Mouse (Mus musculus): ENCODE results near the gene Krtap5-3. TPM values are rescaled to one million over a fixed set of nuclear protein-coding genes. Genes with fewer than 3 reads are reported as not detected.
"Not testable (repeated sequence)": the region's sequence is repeated elsewhere in the genome, so short reads cannot be mapped to it uniquely, and the experiment has no call there.

The Krtap5-3 gene
- not detected in 2 replicates for polyA plus RNA-seq (2014; fragmentation: Nextera tagmentation; extraction: Ambion mirVana)

- Histone ChIP-seq H3K27ac (ENCODE audit: low read depth, low read length) (no peak within 1 kb of the TSS), H3K9ac (replicated peaks; ENCODE audit: low read depth, low read length) (no peak within 1 kb of the TSS), H3K36me3 (ENCODE audit: control insufficient read depth, insufficient read depth, low read length) (no peaks in the 10 kb centered on the region), H3K4me3 (ENCODE audit: low read depth, low read length) (no peak within 1 kb of the TSS), H3K9me3 (ENCODE audit: control insufficient read depth, low read length) (no peaks in the 10 kb centered on the region), H3K4me1 (ENCODE audit: control insufficient read depth, insufficient read depth, low read length) (no peaks in the 10 kb centered on the region), H3K27me3 (ENCODE audit: control insufficient read depth, insufficient read depth, low read length) (no peaks in the 10 kb centered on the region), H3K4me2 (ENCODE audit: low read depth, low read length) (no peak within 1 kb of the TSS)
- 86% methylated on average over 1 of the region's 1 CpGs for WGBS
- ATAC-seq (ENCODE audit: low read depth) = no peak
Observed at GRCm38 (mm10) chr7:142201064-142201463, at the start of gene Krtap5-3. Gene Krtap5-3, plus strand, starts transcription at chr7:142201364.

DNA sequence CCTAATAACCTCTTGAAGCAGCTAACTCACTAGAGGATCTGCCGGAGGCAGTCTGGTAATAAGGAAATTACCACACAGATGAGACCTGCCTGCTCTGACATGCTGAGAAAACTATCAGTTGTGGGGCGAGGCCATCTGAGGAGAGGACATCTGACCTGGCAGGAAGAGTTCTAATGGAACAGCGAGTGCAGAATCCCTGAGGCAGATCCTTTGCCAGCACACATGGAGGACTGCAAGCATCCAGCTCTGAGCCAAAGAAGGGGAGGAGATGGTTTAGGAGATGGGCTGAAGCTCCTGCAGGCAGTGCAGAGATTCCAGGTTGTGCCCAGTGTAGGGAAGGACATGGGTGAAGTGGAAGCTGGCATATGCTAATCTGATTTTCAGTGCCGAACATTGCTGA lies 49.0 kb upstream of the Krtap5-3 start:
- WGBS = 83% methylated on average over 4 of the region's 4 CpGs
- H3K4me1 ChIP-seq (ENCODE audit: control insufficient read depth, insufficient read depth, low read length) = no peaks in the 10 kb centered on the region
- H3K4me3 ChIP-seq (ENCODE audit: low read depth, low read length) = no peak overlapping the region
- H3K36me3 ChIP-seq (ENCODE audit: control insufficient read depth, insufficient read depth, low read length) = no peaks in the 10 kb centered on the region
- no peak overlapping the region for H3K4me2 ChIP-seq (ENCODE audit: low read depth, low read length)
- ATAC-seq (ENCODE audit: low read depth) = no peak
- no peaks in the 10 kb centered on the region for H3K27me3 ChIP-seq (ENCODE audit: control insufficient read depth, insufficient read depth, low read length)
- H3K9me3 ChIP-seq (ENCODE audit: control insufficient read depth, low read length) = no peaks in the 10 kb centered on the region
- H3K27ac ChIP-seq (ENCODE audit: low read depth, low read length) = no peak overlapping the region
- H3K9ac ChIP-seq (replicated peaks; ENCODE audit: low read depth, low read length) = no peak overlapping the region

DNA sequence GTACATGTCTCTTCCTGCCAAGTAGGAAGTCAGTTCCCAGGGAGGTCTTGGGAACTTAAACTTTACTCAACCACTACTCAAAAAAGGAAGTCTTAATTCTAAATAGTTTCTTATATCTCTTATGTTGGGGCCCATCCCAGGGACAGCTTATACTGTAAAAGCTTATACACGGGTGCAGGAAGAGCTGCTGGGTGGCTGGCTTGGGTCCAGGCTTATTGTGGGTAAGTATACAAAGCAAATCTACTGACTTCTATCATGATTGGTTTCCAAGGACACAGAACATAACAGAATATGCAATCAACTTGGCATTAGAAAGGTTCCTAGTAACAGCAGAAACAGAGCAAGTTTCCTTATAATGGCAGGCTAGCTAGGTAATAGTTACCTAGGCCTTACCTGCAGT lies 45.9 kb upstream of the Krtap5-3 start:
- 72% methylated on average over 1 of the region's 1 CpGs for WGBS
- Histone ChIP-seq H3K36me3 (ENCODE audit: control insufficient read depth, insufficient read depth, low read length) (no peaks in the 10 kb centered on the region), H3K27me3 (ENCODE audit: control insufficient read depth, insufficient read depth, low read length) (no peaks in the 10 kb centered on the region), H3K9ac (replicated peaks; ENCODE audit: low read depth, low read length) (no peak overlapping the region), H3K4me3 (ENCODE audit: low read depth, low read length) (no peak overlapping the region), H3K4me2 (ENCODE audit: low read depth, low read length) (no peak overlapping the region), H3K27ac (ENCODE audit: low read depth, low read length) (no peak overlapping the region), H3K9me3 (ENCODE audit: control insufficient read depth, low read length) (no peaks in the 10 kb centered on the region), H3K4me1 (ENCODE audit: control insufficient read depth, insufficient read depth, low read length) (no peaks in the 10 kb centered on the region)
- no peak for ATAC-seq (ENCODE audit: low read depth)

DNA sequence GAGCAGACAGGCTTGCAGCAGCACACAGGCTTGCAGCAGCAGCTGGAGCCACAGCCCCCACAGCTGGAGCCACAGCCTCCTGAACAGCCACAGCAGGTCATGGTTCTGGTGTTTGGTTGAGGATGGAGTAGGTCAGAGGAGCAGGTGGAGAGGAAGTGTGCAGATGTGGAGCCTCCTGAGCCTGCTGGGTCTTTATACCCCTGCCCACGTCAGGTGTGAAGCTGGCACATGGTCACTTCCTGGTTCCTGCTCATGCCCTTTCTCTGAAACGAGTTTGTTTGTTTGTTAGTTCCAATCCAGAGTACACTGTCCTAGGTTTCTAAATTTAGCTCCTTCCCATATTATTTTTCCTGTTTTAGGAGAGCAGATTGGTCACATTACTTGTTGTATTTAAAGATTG lies 44.2 kb upstream of the Krtap5-3 start, which contains the start of gene Gm29735:
TSS of gene Gm29735 (minus strand) at position 101 of the 400 bp plus-strand sequence.
- not testable (repeated sequence) for ATAC-seq (ENCODE audit: low read depth); H3K36me3 ChIP-seq (ENCODE audit: control insufficient read depth, insufficient read depth, low read length)
- WGBS = 59% methylated on average over 2 of the region's 2 CpGs

DNA sequence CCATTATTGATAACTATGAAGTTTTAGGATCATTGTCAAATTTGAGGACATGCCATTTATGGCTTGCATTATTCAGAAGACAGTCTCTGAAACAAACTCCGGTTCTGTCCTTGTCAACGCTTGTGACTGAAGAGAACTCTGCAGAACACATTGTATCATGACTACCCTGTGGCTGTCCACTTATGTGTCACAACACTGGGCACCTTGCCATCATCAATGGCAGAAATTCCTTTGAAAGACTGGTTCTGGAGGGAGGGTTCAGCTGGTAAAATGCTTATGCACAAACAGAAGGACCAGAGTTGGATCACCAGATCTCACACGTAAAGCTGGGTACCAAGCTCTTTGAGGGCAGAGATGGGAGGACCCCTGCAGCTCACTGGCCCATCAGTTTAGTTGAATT lies 41.8 kb upstream of the Krtap5-3 start:
- H3K27ac ChIP-seq (ENCODE audit: low read depth, low read length) = no peak overlapping the region
- H3K4me1 ChIP-seq (ENCODE audit: control insufficient read depth, insufficient read depth, low read length) = no peaks in the 10 kb centered on the region
- H3K9ac ChIP-seq (replicated peaks; ENCODE audit: low read depth, low read length) = no peak overlapping the region
- H3K9me3 ChIP-seq (ENCODE audit: control insufficient read depth, low read length) = no peaks in the 10 kb centered on the region
- no peaks in the 10 kb centered on the region for H3K36me3 ChIP-seq (ENCODE audit: control insufficient read depth, insufficient read depth, low read length)
- 92% methylated on average over 3 of the region's 3 CpGs for WGBS
- H3K4me3 ChIP-seq (ENCODE audit: low read depth, low read length) = no peak overlapping the region
- no peaks in the 10 kb centered on the region for H3K27me3 ChIP-seq (ENCODE audit: control insufficient read depth, insufficient read depth, low read length)
- no peak for ATAC-seq (ENCODE audit: low read depth)
- H3K4me2 ChIP-seq (ENCODE audit: low read depth, low read length) = no peak overlapping the region

More for the DNA sequence above, 44.2 kb upstream of the Krtap5-3 start, which contains the start of gene Gm29735:
- not testable (repeated sequence) for H3K4me1 ChIP-seq (ENCODE audit: control insufficient read depth, insufficient read depth, low read length); H3K4me3 ChIP-seq (ENCODE audit: low read depth, low read length); H3K27ac ChIP-seq (ENCODE audit: low read depth, low read length); H3K9ac ChIP-seq (replicated peaks; ENCODE audit: low read depth, low read length); H3K4me2 ChIP-seq (ENCODE audit: low read depth, low read length); H3K27me3 ChIP-seq (ENCODE audit: control insufficient read depth, insufficient read depth, low read length); H3K9me3 ChIP-seq (ENCODE audit: control insufficient read depth, low read length)

GRCm38 (mm10) chr7:142165639-142166038 lies 35.5 kb upstream of the Krtap5-3 start, which contains the start of gene Gm4553:
Gene Gm4553, minus strand, starts transcription at chr7:142165739.
- not testable (repeated sequence) for H3K4me3 ChIP-seq (ENCODE audit: low read depth, low read length); H3K36me3 ChIP-seq (ENCODE audit: control insufficient read depth, insufficient read depth, low read length); H3K4me1 ChIP-seq (ENCODE audit: control insufficient read depth, insufficient read depth, low read length); ATAC-seq (ENCODE audit: low read depth); H3K27ac ChIP-seq (ENCODE audit: low read depth, low read length); H3K9me3 ChIP-seq (ENCODE audit: control insufficient read depth, low read length); H3K27me3 ChIP-seq (ENCODE audit: control insufficient read depth, insufficient read depth, low read length); H3K4me2 ChIP-seq (ENCODE audit: low read depth, low read length); H3K9ac ChIP-seq (replicated peaks; ENCODE audit: low read depth, low read length)

DNA sequence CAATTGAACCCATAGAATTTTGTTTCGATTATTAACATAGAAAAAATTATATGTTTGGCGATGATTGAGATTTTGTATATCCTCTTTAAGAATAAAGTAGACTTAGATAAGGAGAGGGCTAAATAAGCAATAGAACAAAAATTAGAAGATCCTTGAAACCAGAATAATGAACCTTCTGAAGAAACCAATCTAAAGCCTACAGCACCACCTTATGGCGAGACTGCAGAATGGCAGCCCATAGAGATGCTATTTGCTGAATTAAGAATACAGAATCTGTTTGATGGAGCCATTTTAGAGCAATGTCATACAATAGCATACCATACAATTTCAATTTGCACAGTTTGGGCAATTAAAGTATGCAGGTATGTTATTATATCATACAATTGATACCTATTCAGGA lies 31.3 kb upstream of the Krtap5-3 start:
- 53% methylated on average over 3 of the region's 3 CpGs for WGBS
- Histone ChIP-seq H3K27ac (ENCODE audit: low read depth, low read length) (no peak overlapping the region), H3K27me3 (ENCODE audit: control insufficient read depth, insufficient read depth, low read length) (no peaks in the 10 kb centered on the region), H3K36me3 (ENCODE audit: control insufficient read depth, insufficient read depth, low read length) (no peaks in the 10 kb centered on the region), H3K9me3 (ENCODE audit: control insufficient read depth, low read length) (no peaks in the 10 kb centered on the region), H3K4me1 (ENCODE audit: control insufficient read depth, insufficient read depth, low read length) (no peaks in the 10 kb centered on the region), H3K4me3 (ENCODE audit: low read depth, low read length) (no peak overlapping the region), H3K4me2 (ENCODE audit: low read depth, low read length) (no peak overlapping the region), H3K9ac (replicated peaks; ENCODE audit: low read depth, low read length) (no peak overlapping the region)
- no peak for ATAC-seq (ENCODE audit: low read depth)

DNA sequence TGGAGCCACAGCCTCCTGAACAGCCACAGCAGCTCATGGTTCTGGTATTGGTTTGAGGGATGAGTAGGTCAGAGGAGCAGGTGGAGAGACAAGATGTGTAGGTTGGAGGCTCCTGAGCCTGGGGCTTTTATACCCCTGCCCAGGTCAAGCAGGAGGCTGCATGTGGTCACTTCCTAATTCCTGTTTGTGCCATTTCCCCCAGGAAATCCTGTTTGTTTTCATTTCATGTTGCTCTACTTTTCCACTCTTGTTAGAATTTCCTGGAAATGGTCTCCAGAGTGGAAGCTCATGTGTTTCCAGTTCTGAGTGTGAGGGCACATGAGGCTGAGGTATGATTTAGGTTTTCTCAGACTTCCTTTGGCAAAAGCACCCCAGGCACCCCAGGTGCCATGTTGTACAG lies 25.3 kb upstream of the Krtap5-3 start, which contains the start of gene Krtap5-2:
TSS of gene Krtap5-2 (minus strand) at position 101 of the 400 bp plus-strand sequence.
- H3K9me3 ChIP-seq (ENCODE audit: control insufficient read depth, low read length); ATAC-seq (ENCODE audit: low read depth); H3K4me3 ChIP-seq (ENCODE audit: low read depth, low read length); H3K4me2 ChIP-seq (ENCODE audit: low read depth, low read length); H3K36me3 ChIP-seq (ENCODE audit: control insufficient read depth, insufficient read depth, low read length); H3K27ac ChIP-seq (ENCODE audit: low read depth, low read length); H3K9ac ChIP-seq (replicated peaks; ENCODE audit: low read depth, low read length); H3K4me1 ChIP-seq (ENCODE audit: control insufficient read depth, insufficient read depth, low read length); H3K27me3 ChIP-seq (ENCODE audit: control insufficient read depth, insufficient read depth, low read length): not testable (repeated sequence)

GRCm38 (mm10) chr7:142178685-142179084 lies 22.5 kb upstream of the Krtap5-3 start:
- Histone ChIP-seq H3K27ac (ENCODE audit: low read depth, low read length) (no peak overlapping the region), H3K36me3 (ENCODE audit: control insufficient read depth, insufficient read depth, low read length) (no peaks in the 10 kb centered on the region), H3K9me3 (ENCODE audit: control insufficient read depth, low read length) (no peaks in the 10 kb centered on the region), H3K4me1 (ENCODE audit: control insufficient read depth, insufficient read depth, low read length) (no peaks in the 10 kb centered on the region), H3K4me3 (ENCODE audit: low read depth, low read length) (no peak overlapping the region), H3K27me3 (ENCODE audit: control insufficient read depth, insufficient read depth, low read length) (no peaks in the 10 kb centered on the region), H3K4me2 (ENCODE audit: low read depth, low read length) (no peak overlapping the region), H3K9ac (replicated peaks; ENCODE audit: low read depth, low read length) (no peak overlapping the region)
- ATAC-seq (ENCODE audit: low read depth) = no peak
- WGBS = 77% methylated on average over 1 of the region's 1 CpGs

All from neural tube, embryonic 14.5 days (tissue).